Mouse (Mus musculus): ENCODE measurements around the gene Smg8. TPM values are rescaled to one million over a fixed set of nuclear protein-coding genes. Genes with fewer than 3 reads are reported as not detected.
A peak's percentile ranks its signal among the peaks of the same experiment; 100 is the strongest.

The Smg8 gene
- total RNA-seq, 1 experiment from 2014 or later: 16.2 TPM

- DNase-seq: no peak
Measured at GRCm38 (mm10) chr11:87046968-87047367, 39.6 kb downstream of the Smg8 start.

DNA sequence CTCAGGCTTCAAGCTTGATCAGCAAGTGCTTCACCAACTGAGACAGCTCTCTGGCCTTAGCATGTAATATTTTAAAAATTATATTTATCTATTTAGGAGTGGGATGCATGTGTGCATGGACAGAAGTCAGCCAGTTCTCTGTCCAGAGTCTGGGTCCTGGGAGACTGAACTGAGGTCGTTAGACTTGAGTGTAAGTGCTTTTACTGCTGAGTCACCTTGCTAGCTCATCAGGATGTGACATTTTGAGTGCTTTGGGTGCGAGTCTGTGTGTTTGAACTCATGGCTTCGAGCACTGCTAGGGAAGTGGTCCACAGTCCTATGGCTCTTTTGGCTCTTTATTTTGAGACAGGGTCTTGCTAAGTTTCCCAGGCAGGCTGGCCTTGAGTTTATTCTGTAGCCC is 43.5 kb downstream of the Smg8 start:
- no peak for DNase-seq

DNA sequence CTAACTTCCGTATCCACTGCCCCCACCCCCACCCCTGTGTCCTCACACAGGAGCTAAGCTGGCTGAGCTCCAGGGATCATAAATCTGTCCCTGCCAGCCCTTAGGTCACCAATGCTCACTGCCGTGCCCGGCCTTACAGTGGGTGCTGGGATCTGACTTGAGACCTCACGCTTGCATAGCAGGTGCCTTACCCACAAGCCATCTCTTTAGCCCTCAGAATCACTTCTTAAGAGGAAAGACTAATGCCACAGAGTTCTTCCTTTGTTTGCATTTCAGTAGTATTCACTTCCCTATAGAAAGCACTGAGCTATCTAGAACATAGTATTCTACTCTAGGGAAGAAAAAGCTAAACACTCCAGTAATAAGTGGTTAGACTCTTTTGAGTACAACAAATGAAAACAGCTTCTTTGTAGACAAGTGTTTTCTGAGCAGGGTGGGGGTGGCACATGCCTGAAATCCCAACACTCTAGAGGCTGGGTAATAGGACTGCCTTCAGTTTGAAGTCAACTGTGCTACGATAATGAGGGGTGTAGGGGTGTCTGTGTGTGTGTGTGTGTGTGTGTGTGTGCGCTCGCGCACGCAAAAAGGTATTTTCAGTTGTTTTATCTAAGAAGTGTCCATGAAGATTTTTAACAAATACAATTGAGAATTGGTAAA is 47.1 kb downstream of the Smg8 start:
- DNase-seq: peak; percentile 77

GRCm38 (mm10) chr11:87036180-87036579 is 50.4 kb downstream of the Smg8 start:
- DNase-seq: peak; percentile 24

DNA sequence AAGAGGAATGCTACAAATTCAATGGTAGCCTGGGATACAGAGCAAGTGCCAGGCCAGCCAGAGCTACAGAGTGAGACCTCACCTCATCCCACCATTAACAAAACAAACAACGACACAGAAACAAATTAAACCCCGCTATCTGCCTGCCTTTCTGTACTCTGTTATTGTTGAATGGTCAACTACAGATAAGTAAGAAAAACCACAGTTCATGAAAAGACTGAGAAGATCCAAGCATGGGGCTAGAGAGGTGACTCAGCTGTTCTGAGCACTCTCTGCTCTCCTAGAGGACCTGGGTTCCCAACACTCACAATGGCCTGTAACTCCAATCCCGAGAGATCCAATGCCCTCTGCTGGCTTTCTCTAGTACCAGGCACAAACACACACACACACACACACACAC is 58.4 kb downstream of the Smg8 start:
- DNase-seq: no peak

Small RNA genes within 50 kb of the gene (microRNA-seq; reads per million reads assigned to microRNA genes)
- 1,192 to 3,327 reads per million in 2 experiments for gene Mir301

Other genes starting within 250 kb of the Smg8 start
- 20.0 and 22.1 TPM in 2 replicates for gene Ypel2, start 93.1 kb downstream of the Smg8 start, total RNA-seq (2021)
- gene Gdpd1, start 12.7 kb downstream of the Smg8 start, total RNA-seq (2021): 5.3 and 6.8 TPM in 2 replicates
- 5.4 and 6.2 TPM in 2 replicates for gene Prr11, start 21.9 kb upstream of the Smg8 start, total RNA-seq (2021)
- gene Ska2, start 22.5 kb upstream of the Smg8 start, total RNA-seq (2021): 10.4 and 11.0 TPM in 2 replicates
- 18.0 and 19.0 TPM in 2 replicates for gene Trim37, start 40.3 kb upstream of the Smg8 start, total RNA-seq (2021)